31 mouse cellular contexts compared by ENCODE assay signal in the genomic region with DNA sequence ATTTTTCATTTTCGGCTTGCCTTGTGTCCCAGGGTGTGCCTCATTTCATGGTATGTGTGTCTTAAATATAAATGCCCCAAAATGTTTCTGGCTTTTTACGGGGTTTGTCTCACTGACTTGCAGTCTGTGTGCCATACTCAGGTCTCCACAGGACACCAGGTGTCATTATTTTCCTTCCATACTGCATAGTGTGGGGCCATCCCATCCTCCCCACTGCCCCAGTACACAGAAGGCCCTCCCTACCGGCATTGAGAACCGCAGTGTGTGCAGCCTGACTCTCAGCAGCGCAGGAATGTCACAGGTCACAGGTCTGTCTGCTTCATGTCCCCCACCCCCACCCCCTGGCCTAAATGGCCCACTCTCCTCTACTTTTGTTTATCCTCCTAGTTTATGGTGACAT. TPM values are rescaled to one million over a fixed set of nuclear protein-coding genes. Genes with fewer than 3 reads are reported as not detected.
DNase-seq lines count a peak whose midpoint lies in the region; ATAC-seq and TF ChIP-seq lines count a peak whose summit lies in the region.
"Had no signal": no experiment of that assay in that cellular context is flagged by ENCODE, and none has a peak within 500 bp of the region (broad histone marks: within the 10 kb centered on the region; RNA-seq: fewer than 3 reads in every experiment).

No protein-coding gene starts in this region.

- intact Hi-C loops in heart, postnatal 14 days (cut with DNase I), result no loop called here

- no peak overlapping the region for H3K4me2 ChIP-seq in heart, embryonic 13.5 days
- H3K4me2 ChIP-seq in hindbrain, embryonic 13.5 days, result no peak overlapping the region
- no peak overlapping the region for H3K4me2 ChIP-seq in midbrain, embryonic 15.5 days
- H3K4me2 ChIP-seq in midbrain, embryonic 16.5 days (ENCODE audit: low read length), result no peak overlapping the region
- H3K4me2 ChIP-seq: embryonic facial prominence, embryonic 13.5 days; forebrain, embryonic 15.5 days; hindbrain, embryonic 14.5 days; limb, embryonic 12.5 days; liver, embryonic 11.5 days; neural tube, embryonic 13.5 days had no signal

- no peak for TF ChIP-seq POLR2A in cerebellum, adult 2 months (IDR thresholded peaks at IDR 0.05; ENCODE audit: borderline replicate concordance, insufficient read depth, low read length)

- H3K4me1 ChIP-seq in cerebellum, adult 2 months (ENCODE audit: control insufficient read depth, insufficient read depth, low read length), result peaks cover 10% of the 10 kb centered on the region
- peaks cover 53% of the 10 kb centered on the region for H3K4me1 ChIP-seq in heart, embryonic 13.5 days
- H3K4me1 ChIP-seq in hindbrain, embryonic 10.5 days (replicated peaks), result peaks cover 32% of the 10 kb centered on the region
- peaks cover 36% of the 10 kb centered on the region for H3K4me1 ChIP-seq in hindbrain, embryonic 13.5 days (replicated peaks)
- H3K4me1 ChIP-seq in midbrain, embryonic 15.5 days, result 0 out of 2 replicates have a peak, but pooled peaks cover 6% of the 10 kb centered on the region
- peaks cover 9% of the 10 kb centered on the region; the same call in 1 of the 2 replicates for H3K4me1 ChIP-seq in midbrain, embryonic 16.5 days (ENCODE audit: control insufficient read depth, insufficient read depth, low read length)
- H3K4me1 ChIP-seq: embryonic facial prominence, embryonic 13.5 days had no signal

- TF ChIP-seq CTCF in cerebellum, adult 2 months (IDR thresholded peaks at IDR 0.05; ENCODE audit: borderline replicate concordance, insufficient read depth, low read depth, low read length), result peak; percentile 6; the same call in 1 of the 2 replicates

- no peaks in the 10 kb centered on the region for H3K27me3 ChIP-seq in cerebellum, adult 2 months (ENCODE audit: control insufficient read depth, insufficient read depth, low read length)
- no peaks in the 10 kb centered on the region for H3K27me3 ChIP-seq in heart, embryonic 13.5 days (replicated peaks)
- no peaks in the 10 kb centered on the region for H3K27me3 ChIP-seq in hindbrain, embryonic 10.5 days (ENCODE audit: insufficient read depth, poor library complexity, severe bottlenecking)
- no peaks in the 10 kb centered on the region for H3K27me3 ChIP-seq in hindbrain, embryonic 13.5 days
- no peaks in the 10 kb centered on the region for H3K27me3 ChIP-seq in midbrain, embryonic 15.5 days (replicated peaks)
- H3K27me3 ChIP-seq in midbrain, embryonic 16.5 days (ENCODE audit: control insufficient read depth, insufficient read depth, low read depth, low read length), result no peaks in the 10 kb centered on the region
- H3K27me3 ChIP-seq: CH12.LX; embryonic facial prominence, embryonic 13.5 days; forebrain, embryonic 15.5 days; limb, embryonic 12.5 days; neural tube, embryonic 13.5 days had no signal

- peak in 1 of 2 experiments; percentile 35 for DNase-seq in cerebellum, adult 2 months
- no peak for DNase-seq in cerebellum, postnatal 36 days
- no peak for DNase-seq in heart, postnatal 14 days
- DNase-seq in hindbrain, embryonic 10.5 days (ENCODE audit: low spot score), result no peak
- DNase-seq: adrenal gland, adult 2 months; adrenal gland, postnatal 36 days; cerebellum, adult 8-10 months; gastrocnemius, postnatal 25 days; kidney, postnatal 10 days; layer of hippocampus, adult 9-11 months; lung, postnatal 10 days; retina, postnatal 1 day; right cerebral cortex, postnatal 14 days; thymus, adult 18-20 months; thymus, postnatal 25 days had no signal

- no peak overlapping the region for H3K27ac ChIP-seq in cerebellum, adult 2 months (ENCODE audit: insufficient read depth, low read length)
- H3K27ac ChIP-seq in heart, embryonic 13.5 days (replicated peaks), result peak overlapping the region; percentile 74
- H3K27ac ChIP-seq in hindbrain, embryonic 10.5 days, result peak overlapping the region; percentile 59; the same call in 1 of the 2 replicates
- H3K27ac ChIP-seq in hindbrain, embryonic 13.5 days, result no peak overlapping the region
- no peak overlapping the region for H3K27ac ChIP-seq in midbrain, embryonic 15.5 days
- H3K27ac ChIP-seq in midbrain, embryonic 16.5 days (ENCODE audit: low read length), result no peak overlapping the region
- H3K27ac ChIP-seq: embryonic facial prominence, embryonic 13.5 days; forebrain, embryonic 10.5 days; forebrain, embryonic 15.5 days; hindbrain, embryonic 14.5 days; limb, embryonic 12.5 days; neural tube, embryonic 13.5 days had no signal

- no peaks in the 10 kb centered on the region for H3K9me3 ChIP-seq in heart, embryonic 13.5 days
- H3K9me3 ChIP-seq in hindbrain, embryonic 10.5 days, result no peaks in the 10 kb centered on the region
- H3K9me3 ChIP-seq in hindbrain, embryonic 13.5 days, result no peaks in the 10 kb centered on the region
- H3K9me3 ChIP-seq in midbrain, embryonic 15.5 days, result no peaks in the 10 kb centered on the region
- no peaks in the 10 kb centered on the region for H3K9me3 ChIP-seq in midbrain, embryonic 16.5 days (replicated peaks; ENCODE audit: control insufficient read depth, low read length, poor library complexity, severe bottlenecking)
- H3K9me3 ChIP-seq: embryonic facial prominence, embryonic 13.5 days; forebrain, embryonic 10.5 days; forebrain, embryonic 15.5 days; neural tube, embryonic 13.5 days had no signal

- no peaks in the 10 kb centered on the region; the same call in 1 of the 2 replicates for H3K36me3 ChIP-seq in heart, embryonic 13.5 days
- 0 out of 2 replicates have a peak, but pooled peaks cover 2% of the 10 kb centered on the region for H3K36me3 ChIP-seq in hindbrain, embryonic 10.5 days
- no peaks in the 10 kb centered on the region for H3K36me3 ChIP-seq in hindbrain, embryonic 13.5 days
- H3K36me3 ChIP-seq in midbrain, embryonic 15.5 days (replicated peaks), result no peaks in the 10 kb centered on the region
- no peaks in the 10 kb centered on the region for H3K36me3 ChIP-seq in midbrain, embryonic 16.5 days (ENCODE audit: control insufficient read depth, insufficient read depth, low read length)
- H3K36me3 ChIP-seq: forebrain, embryonic 10.5 days; forebrain, embryonic 15.5 days; neural tube, embryonic 13.5 days had no signal

- H3K4me3 ChIP-seq in cerebellum, adult 2 months (replicated peaks; ENCODE audit: insufficient read depth, low read depth, low read length), result no peak overlapping the region
- no peak overlapping the region for H3K4me3 ChIP-seq in heart, embryonic 13.5 days
- no peak overlapping the region for H3K4me3 ChIP-seq in hindbrain, embryonic 10.5 days
- no peak overlapping the region for H3K4me3 ChIP-seq in hindbrain, embryonic 13.5 days
- H3K4me3 ChIP-seq in midbrain, embryonic 15.5 days, result no peak overlapping the region
- H3K4me3 ChIP-seq in midbrain, embryonic 16.5 days (ENCODE audit: low read depth, low read length), result no peak overlapping the region
- H3K4me3 ChIP-seq: embryonic facial prominence, embryonic 13.5 days; forebrain, embryonic 10.5 days; forebrain, embryonic 15.5 days; limb, embryonic 12.5 days; neural tube, embryonic 13.5 days had no signal

- no peak for ATAC-seq in heart, embryonic 13.5 days (ENCODE audit: extremely low read depth, insufficient number of reproducible peaks, low FRiP score, low TSS enrichment)
- no peak for ATAC-seq in hindbrain, embryonic 13.5 days (ENCODE audit: low FRiP score)
- peak; percentile 51; the same call in 1 of the 2 replicates for ATAC-seq in midbrain, embryonic 15.5 days (replicated peaks)
- ATAC-seq in midbrain, embryonic 16.5 days, result no peak
- ATAC-seq: activated CD4-positive, CD25-positive, alpha-beta regulatory T cell, adult 4 months; intestine, postnatal 0 days had no signal

- 50% methylated on average over 5 of the region's 5 CpGs for WGBS in cerebellum, adult 2 months
- 68% methylated on average over 5 of the region's 5 CpGs for WGBS in heart, embryonic 13.5 days
- 76% methylated on average over 5 of the region's 5 CpGs for WGBS in hindbrain, embryonic 10.5 days
- 77% methylated on average over 5 of the region's 5 CpGs for WGBS in hindbrain, embryonic 13.5 days
- 85% methylated on average over 5 of the region's 5 CpGs for WGBS in midbrain, embryonic 15.5 days
- WGBS in midbrain, embryonic 16.5 days, result 86% methylated on average over 5 of the region's 5 CpGs

- H3K9ac ChIP-seq in heart, embryonic 13.5 days, result peak overlapping the region; percentile 4; the same call in 1 of the 2 replicates
- H3K9ac ChIP-seq in hindbrain, embryonic 13.5 days, result no peak overlapping the region
- no peak overlapping the region for H3K9ac ChIP-seq in midbrain, embryonic 15.5 days
- H3K9ac ChIP-seq in midbrain, embryonic 16.5 days (ENCODE audit: low read depth, low read length), result no peak overlapping the region
- H3K9ac ChIP-seq: embryonic facial prominence, embryonic 13.5 days; forebrain, embryonic 15.5 days; hindbrain, embryonic 14.5 days; limb, embryonic 12.5 days; neural tube, embryonic 13.5 days had no signal

RNA-seq across cellular contexts. Expression of gene Slc22a15, which starts 21.2 kb away (rescaled TPM):
- polyA plus RNA-seq in cerebellum, adult 2 months (2012; rRNA removed), result 14.7 and 14.8 TPM in 2 replicates
- 5.2 and 5.5 TPM in 2 replicates for polyA plus RNA-seq in heart, embryonic 13.5 days (2015; fragmentation: Nextera tagmentation; extraction: Ambion mirVana)
- total RNA-seq in heart, postnatal 14 days (2021), result 1 to 10 TPM; 2.9 to 3.4 TPM
- 5.4 and 9.9 TPM in 2 replicates for polyA plus RNA-seq in hindbrain, embryonic 10.5 days (2016; fragmentation: Nextera tagmentation; extraction: Ambion mirVana)
- 7.4 and 7.5 TPM in 2 replicates for polyA plus RNA-seq in hindbrain, embryonic 13.5 days (2015; fragmentation: Nextera tagmentation; extraction: Ambion mirVana)
- 7.5 and 7.6 TPM in 2 replicates for polyA plus RNA-seq in midbrain, embryonic 15.5 days (2015; fragmentation: Nextera tagmentation; extraction: Ambion mirVana)
- 6.0 and 7.4 TPM in 2 replicates for polyA plus RNA-seq in midbrain, embryonic 16.5 days (2015; fragmentation: Nextera tagmentation; extraction: Ambion mirVana)

RNA-seq across cellular contexts. Expression of gene Mab21l3, which starts 54.3 kb away (rescaled TPM):
- polyA plus RNA-seq in cerebellum, adult 2 months (2012; rRNA removed), result 0.06 and 0.16 TPM in 2 replicates
- 0.28 and 0.55 TPM in 2 replicates for polyA plus RNA-seq in heart, embryonic 13.5 days (2015; fragmentation: Nextera tagmentation; extraction: Ambion mirVana)
- not detected for total RNA-seq in heart, postnatal 14 days (2021)
- polyA plus RNA-seq in hindbrain, embryonic 10.5 days (2016; fragmentation: Nextera tagmentation; extraction: Ambion mirVana), result 0.47 TPM in 2 replicates
- polyA plus RNA-seq in hindbrain, embryonic 13.5 days (2015; fragmentation: Nextera tagmentation; extraction: Ambion mirVana), result 0.19 and 0.34 TPM in 2 replicates
- 0.14 and 0.21 TPM in 2 replicates for polyA plus RNA-seq in midbrain, embryonic 15.5 days (2015; fragmentation: Nextera tagmentation; extraction: Ambion mirVana)
- polyA plus RNA-seq in midbrain, embryonic 16.5 days (2015; fragmentation: Nextera tagmentation; extraction: Ambion mirVana), result 0.07 and 0.09 TPM in 2 replicates
- total RNA-seq: gastrocnemius, adult 18-20 months; gastrocnemius, postnatal 25 days; left cerebral cortex, postnatal 10 days had no signal
- polyA plus RNA-seq: activated CD4-positive, CD25-positive, alpha-beta regulatory T cell, adult 4 months had no signal

Comparison
In these comparisons a context has a peak if more than half of its experiments do, and no peak if none do; other contexts are left out.
1. H3K27ac ChIP-seq: peak in heart, embryonic 13.5 days (single experiment) and hindbrain, embryonic 10.5 days (single experiment); none in cerebellum, adult 2 months (single experiment), hindbrain, embryonic 13.5 days (single experiment), midbrain, embryonic 15.5 days (single experiment) and midbrain, embryonic 16.5 days (single experiment).